7 mouse cellular contexts compared by ENCODE assay signal in genomic region chr3:94932809-94933564, GRCm38 (mm10). TPM values are rescaled to one million over a fixed set of nuclear protein-coding genes. Genes with fewer than 3 reads are reported as not detected.
DNase-seq lines count a peak whose midpoint lies in the region; ATAC-seq and TF ChIP-seq lines count a peak whose summit lies in the region.

Gene Selenbp1, plus strand, starts transcription at chr3:94933056.

- peak within 1 kb of the TSS; percentile 36 for H3K4me3 ChIP-seq in limb, embryonic 12.5 days (replicated peaks)
- no peak within 1 kb of the TSS for H3K4me3 ChIP-seq in midbrain, embryonic 12.5 days
- peak within 1 kb of the TSS; percentile 65 for H3K4me3 ChIP-seq in small intestine, adult 2 months (ENCODE audit: low read depth, low read length)

- no peaks in the 10 kb centered on the region for H3K9me3 ChIP-seq in limb, embryonic 12.5 days
- H3K9me3 ChIP-seq in midbrain, embryonic 12.5 days, result no peaks in the 10 kb centered on the region

- no peaks in the 10 kb centered on the region for H3K36me3 ChIP-seq in limb, embryonic 12.5 days
- no peaks in the 10 kb centered on the region for H3K36me3 ChIP-seq in midbrain, embryonic 12.5 days
- H3K36me3 ChIP-seq in small intestine, adult 2 months (ENCODE audit: control insufficient read depth, insufficient read depth, low read length), result 0 out of 2 replicates have a peak, but pooled peaks cover 1% of the 10 kb centered on the region

- no peak for TF ChIP-seq CTCF in small intestine, adult 2 months (IDR thresholded peaks at IDR 0.05; ENCODE audit: extremely low read depth, insufficient read length, insufficient replicate concordance, low read depth, low read length)

- H3K4me1 ChIP-seq in limb, embryonic 12.5 days (replicated peaks), result peaks cover 11% of the 10 kb centered on the region
- peaks cover 11% of the 10 kb centered on the region for H3K4me1 ChIP-seq in midbrain, embryonic 12.5 days
- peaks cover 9% of the 10 kb centered on the region for H3K4me1 ChIP-seq in small intestine, adult 2 months (ENCODE audit: control insufficient read depth, insufficient read depth, insufficient read length, low read length)

- peak; percentile 62 for DNase-seq in brain, adult 2 months (ENCODE audit: low read depth, low spot score)
- peak; percentile 93 for DNase-seq in heart, adult 8-10 months (ENCODE audit: low spot score)
- peak; percentile 98 for DNase-seq in kidney, adult 9 months

- 15% methylated on average over 16 of the region's 16 CpGs for WGBS in limb, embryonic 12.5 days
- 42% methylated on average over 16 of the region's 16 CpGs for WGBS in midbrain, embryonic 12.5 days
- WGBS in small intestine, adult 2 months, result 2% methylated on average over 16 of the region's 16 CpGs

- ATAC-seq in erythroblast, adult 5-6 weeks (replicated peaks; ENCODE audit: low FRiP score, poor library complexity, severe bottlenecking), result peak; percentile 74
- ATAC-seq in limb, embryonic 12.5 days (ENCODE audit: insufficient number of reproducible peaks, insufficient read depth, low FRiP score, low TSS enrichment, low read depth), result peak; percentile 85
- ATAC-seq in midbrain, embryonic 12.5 days (ENCODE audit: low FRiP score, low read depth), result peak; percentile 84

- peak within 1 kb of the TSS; percentile 60 for H3K4me2 ChIP-seq in limb, embryonic 12.5 days
- peak within 1 kb of the TSS; percentile 37 for H3K4me2 ChIP-seq in midbrain, embryonic 12.5 days (replicated peaks)

- H3K27me3 ChIP-seq in limb, embryonic 12.5 days, result no peaks in the 10 kb centered on the region
- no peaks in the 10 kb centered on the region for H3K27me3 ChIP-seq in midbrain, embryonic 12.5 days
- no peaks in the 10 kb centered on the region for H3K27me3 ChIP-seq in small intestine, adult 2 months (ENCODE audit: control insufficient read depth, insufficient read depth, low read length)

- peak within 1 kb of the TSS; percentile 89 for H3K27ac ChIP-seq in limb, embryonic 12.5 days
- H3K27ac ChIP-seq in midbrain, embryonic 12.5 days (replicated peaks), result no peak within 1 kb of the TSS
- H3K27ac ChIP-seq in small intestine, adult 2 months (ENCODE audit: insufficient read depth, low read depth, low read length), result peak within 1 kb of the TSS; percentile 74

- no peak within 1 kb of the TSS; the same call in 1 of the 2 replicates for H3K9ac ChIP-seq in limb, embryonic 12.5 days (replicated peaks)
- H3K9ac ChIP-seq in midbrain, embryonic 12.5 days (replicated peaks), result no peak within 1 kb of the TSS

- peak; percentile 85 for TF ChIP-seq POLR2A in small intestine, adult 2 months (IDR thresholded peaks at IDR 0.05; ENCODE audit: low read depth, low read length)

RNA-seq across cellular contexts. Expression of gene Selenbp1, which starts in this region (rescaled TPM):
- 20.3 and 45.0 TPM in 2 replicates for total RNA-seq in erythroblast, adult 5-6 weeks (2015; ENCODE audit: low replicate concordance)
- 35.3 and 41.0 TPM in 2 replicates for total RNA-seq in erythroblast, adult 5-6 weeks (2017; ENCODE audit: low replicate concordance)
- 100 to 1,000 TPM; 118 to 153 (median 121) TPM for total RNA-seq in heart, adult 8-10 months (2022)
- 28.9 TPM in 2 replicates for polyA plus RNA-seq in limb, embryonic 12.5 days (2016; fragmentation: Nextera tagmentation; extraction: Ambion mirVana)
- polyA plus RNA-seq in midbrain, embryonic 12.5 days (2016; fragmentation: Nextera tagmentation; extraction: Ambion mirVana), result 4.4 and 4.6 TPM in 2 replicates
- polyA plus RNA-seq in small intestine, adult 2 months (2012; rRNA removed), result 30.5 and 50.4 TPM in 2 replicates
